Mouse (Mus musculus) olfactory bulb, adult 2 months (tissue): ENCODE results near the gene Olfr815. TPM values are rescaled to one million over a fixed set of nuclear protein-coding genes. Genes with fewer than 3 reads are reported as not detected.
"Not testable (repeated sequence)": the region's sequence is repeated elsewhere in the genome, so short reads cannot be mapped to it uniquely, and the experiment has no call there.

ENCODE experiments used
- H3K27ac ChIP-seq: fragments of 200-500 bp; 2 replicates; pipeline ENCODE4 v1.5.1; 2012; ENCODE audit warnings: low read depth, low read length; ENCODE audit not compliant: insufficient read depth
- H3K4me1 ChIP-seq: fragments of 200-500 bp; 2 replicates; pipeline ENCODE4 v1.6.1; 2012; ENCODE audit warnings: low read length; ENCODE audit not compliant: control insufficient read depth, insufficient read depth
- H3K4me3 ChIP-seq: fragments of 200-500 bp; 2 replicates; pipeline ENCODE4 v1.5.1; 2012; ENCODE audit warnings: mild to moderate bottlenecking, low read depth, low read length, moderate library complexity; ENCODE audit not compliant: insufficient read depth
- CTCF ChIP-seq: fragments of 200-500 bp; IDR thresholded peaks from 2 replicates; pipeline ENCODE4 v1.5.1; 2012; ENCODE audit warnings: low read depth, mild to moderate bottlenecking, low read length, moderate library complexity; ENCODE audit not compliant: insufficient read depth
- POLR2A ChIP-seq: fragments of 200-500 bp; IDR thresholded peaks from 2 replicates; pipeline ENCODE4 v1.6.1; 2012; ENCODE audit warnings: mild to moderate bottlenecking, low read depth, low read length, moderate library complexity; ENCODE audit not compliant: insufficient read depth
- WGBS: fragments of 180-500 bp; shearing (Covaris S2); methylation state at CpG from one replicate; pipeline ENCODE4 v1.1.7; 2018; 5-methylcytosine and 5-hydroxymethylcytosine counted together
- polyA plus RNA-seq: library from polyadenylated mRNA; stranded (reverse); fragments of >200 nt; gene quantifications from 2 replicates; pipeline ENCODE4 v1.2.4, GENCODE M21; 2012; ENCODE audit warnings: low replicate concordance; ENCODE audit not compliant: missing spikeins, insufficient read depth, insufficient read length

The Olfr815 gene
- polyA plus RNA-seq, result not detected in 2 replicates

DNA sequence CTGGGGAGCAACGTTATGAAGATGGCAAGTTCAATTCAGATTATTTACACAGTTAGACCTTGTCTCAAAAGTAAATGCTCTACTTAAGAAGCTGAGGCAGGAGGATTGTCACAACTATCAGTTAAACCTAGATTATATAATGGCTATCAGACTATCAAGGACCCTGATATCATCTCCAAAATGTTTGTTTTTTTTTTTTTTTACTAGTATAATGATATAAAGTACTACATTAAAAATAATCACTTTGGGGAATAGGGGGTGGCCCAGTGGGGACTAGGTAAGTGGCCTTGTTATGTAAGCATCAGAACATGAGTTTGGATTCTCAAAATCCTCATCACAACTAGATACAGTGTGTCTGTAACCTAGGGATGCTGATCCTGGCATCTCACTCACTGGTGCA is at the start of gene Olfr815:
TSS of gene Olfr815 (minus strand) at position 101 of the 400 bp plus-strand sequence.
- H3K4me1 ChIP-seq, H3K4me3 ChIP-seq, H3K27ac ChIP-seq: not testable (repeated sequence)
- WGBS, result 71% methylated on average over 1 of the region's 1 CpGs

DNA sequence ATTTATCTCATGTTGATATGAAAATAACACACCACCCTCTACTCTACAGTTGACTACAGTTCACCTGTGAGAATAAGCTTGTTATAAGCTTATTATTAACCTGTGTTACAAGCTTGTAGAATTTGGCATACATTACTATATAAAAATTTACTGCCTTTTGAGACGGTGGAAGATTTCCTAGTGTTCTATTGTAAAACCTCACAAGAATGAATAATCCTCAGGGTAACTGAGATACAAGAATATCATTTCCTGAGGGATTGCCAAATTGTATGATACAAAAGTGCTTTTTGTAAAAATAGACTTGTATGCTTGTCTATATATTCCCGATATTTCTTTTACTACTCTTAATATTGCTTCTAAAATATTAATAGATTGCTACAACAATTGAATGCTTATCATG is 43.3 kb upstream of the Olfr815 start, which contains the start of gene Olfr818:
TSS of gene Olfr818 (minus strand) at position 101 of the 400 bp plus-strand sequence.
- Histone ChIP-seq H3K4me1 (no peaks in the 10 kb centered on the region), H3K4me3 (no peak within 1 kb of the TSS), H3K27ac (no peak within 1 kb of the TSS)
- no peak for TF ChIP-seq CTCF
- no peak for TF ChIP-seq POLR2A
- 90% methylated on average over 2 of the region's 2 CpGs for WGBS

DNA sequence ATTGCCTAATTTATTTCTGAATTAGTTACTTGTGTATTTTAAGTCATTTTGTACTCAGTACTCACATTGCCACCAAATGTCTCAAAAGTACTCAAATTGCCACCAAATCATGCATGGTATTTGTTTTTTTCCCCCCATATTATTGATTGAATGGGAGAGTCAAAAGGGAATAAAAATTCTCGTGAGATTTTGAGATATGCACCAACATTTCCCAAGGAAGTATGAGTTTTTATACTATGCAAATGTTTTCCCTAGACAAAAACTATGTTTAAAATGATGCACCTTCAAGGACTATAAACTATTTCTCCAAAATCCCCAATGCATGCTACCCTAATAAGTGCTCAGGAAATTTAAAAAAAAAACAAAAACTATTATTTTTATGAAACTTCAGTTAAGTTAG is 9.8 kb upstream of the Olfr815 start, which contains the start of gene Olfr816:
TSS of gene Olfr816 (minus strand) at position 101 of the 400 bp plus-strand sequence.
- TF ChIP-seq POLR2A, result no peak
- TF ChIP-seq CTCF, result no peak
- 63% methylated on average over 1 of the region's 1 CpGs for WGBS
- Histone ChIP-seq H3K4me1 (no peaks in the 10 kb centered on the region), H3K27ac (no peak within 1 kb of the TSS), H3K4me3 (no peak within 1 kb of the TSS)

DNA sequence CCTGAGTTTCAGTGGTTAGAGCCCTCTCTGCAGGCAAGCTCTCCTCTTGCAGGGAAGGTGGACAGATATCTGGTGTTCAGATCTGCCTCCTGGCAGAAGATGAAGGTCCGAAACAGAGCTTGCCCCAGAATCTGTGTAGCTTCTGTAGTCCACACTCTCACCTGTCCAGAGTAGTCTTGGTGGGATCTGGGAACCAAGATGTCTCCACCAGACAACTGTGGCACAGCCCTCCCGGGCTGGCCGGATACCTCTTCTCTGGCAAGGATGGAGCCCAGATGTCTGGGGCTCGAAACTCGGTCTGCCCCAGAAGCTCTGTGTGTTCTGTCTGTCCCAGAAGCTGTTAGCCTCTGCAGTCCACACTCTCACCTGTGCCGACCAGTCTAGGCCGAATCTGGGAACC is 19.7 kb downstream of the Olfr815 start:
- H3K27ac ChIP-seq, result no peak overlapping the region
- TF ChIP-seq POLR2A (no peak), CTCF (no peak)
- WGBS, result 95% methylated on average over 7 of the region's 7 CpGs
- H3K4me3 ChIP-seq, result no peak overlapping the region
- no peaks in the 10 kb centered on the region for H3K4me1 ChIP-seq

DNA sequence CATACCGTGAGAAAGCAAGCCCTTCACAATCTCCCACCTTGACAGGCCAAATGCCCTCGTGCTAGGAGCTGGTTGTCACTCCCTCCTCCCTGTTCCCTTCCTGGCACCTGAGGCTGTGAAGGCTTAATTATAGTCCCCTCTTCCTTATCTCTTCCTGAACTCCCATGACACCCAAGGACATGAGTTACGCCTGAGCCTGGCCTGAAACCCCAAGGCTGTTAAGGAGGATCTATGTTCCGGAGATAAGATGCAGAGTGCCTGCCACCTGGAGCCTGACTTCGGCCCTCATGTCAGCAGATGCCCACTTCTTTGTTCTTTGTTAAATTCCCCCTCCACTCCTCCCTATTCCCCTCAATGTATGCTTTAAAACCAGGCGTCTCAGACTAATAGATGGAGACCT is 20.2 kb downstream of the Olfr815 start:
- 90% methylated on average over 6 of the region's 6 CpGs for WGBS
- not testable (repeated sequence) for H3K27ac ChIP-seq, H3K4me1 ChIP-seq, H3K4me3 ChIP-seq

DNA sequence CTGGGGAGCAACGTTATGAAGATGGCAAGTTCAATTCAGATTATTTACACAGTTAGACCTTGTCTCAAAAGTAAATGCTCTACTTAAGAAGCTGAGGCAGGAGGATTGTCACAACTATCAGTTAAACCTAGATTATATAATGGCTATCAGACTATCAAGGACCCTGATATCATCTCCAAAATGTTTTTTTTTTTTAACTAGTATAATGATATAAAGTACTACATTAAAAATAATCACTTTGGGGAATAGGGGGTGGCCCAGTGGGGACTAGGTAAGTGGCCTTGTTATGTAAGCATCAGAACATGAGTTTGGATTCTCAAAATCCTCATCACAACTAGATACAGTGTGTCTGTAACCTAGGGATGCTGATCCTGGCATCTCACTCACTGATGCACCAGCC is 25.9 kb downstream of the Olfr815 start, which contains the start of gene Olfr814:
TSS of gene Olfr814 (minus strand) at position 101 of the 400 bp plus-strand sequence.
- H3K4me3 ChIP-seq, H3K27ac ChIP-seq, H3K4me1 ChIP-seq: not testable (repeated sequence)
- 50% methylated on average over 1 of the region's 1 CpGs for WGBS

DNA sequence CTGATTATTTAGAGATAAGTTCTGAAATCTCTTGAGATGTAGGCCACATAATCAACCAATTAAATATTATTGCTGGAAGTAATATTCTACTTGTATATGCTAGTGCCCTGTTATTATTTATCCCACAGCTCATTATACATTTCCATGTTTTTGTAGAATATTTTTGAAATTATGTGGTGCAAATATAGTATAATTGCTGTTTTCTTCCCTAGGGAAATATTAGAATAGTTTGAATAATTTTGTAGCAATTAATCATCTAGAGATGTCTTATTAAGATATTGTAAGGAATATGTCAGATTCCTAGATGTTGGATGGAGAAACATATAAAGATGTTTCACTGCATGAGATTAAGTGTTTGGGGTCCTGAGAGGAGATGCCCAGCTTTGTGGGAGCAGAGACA is 50.6 kb downstream of the Olfr815 start, which contains the start of gene Olfr813:
TSS of gene Olfr813 (plus strand) at position 301 of the 400 bp plus-strand sequence.
- Histone ChIP-seq H3K4me1 (no peaks in the 10 kb centered on the region), H3K4me3 (no peak within 1 kb of the TSS), H3K27ac (no peak within 1 kb of the TSS)
- TF ChIP-seq POLR2A, result no peak
- TF ChIP-seq CTCF, result no peak

Other genes with a start within 250 kb of the Olfr815 start
- gene Olfr800, start 248.2 kb downstream of the Olfr815 start, polyA plus RNA-seq, result not detected in 2 replicates
- not detected in 2 replicates for gene Olfr801, start 232.0 kb downstream of the Olfr815 start, polyA plus RNA-seq
- not detected in 2 replicates for gene Olfr802, start 217.7 kb downstream of the Olfr815 start, polyA plus RNA-seq
- not detected in 2 replicates for gene Olfr803, start 211.6 kb downstream of the Olfr815 start, polyA plus RNA-seq
- gene Olfr804, start 202.7 kb downstream of the Olfr815 start, polyA plus RNA-seq, result not detected in 2 replicates
- not detected in 2 replicates for gene Olfr805, start 176.5 kb downstream of the Olfr815 start, polyA plus RNA-seq
- not detected in 2 replicates for gene Olfr806, start 163.9 kb downstream of the Olfr815 start, polyA plus RNA-seq
- not detected in 2 replicates for gene Olfr807, start 148.1 kb downstream of the Olfr815 start, polyA plus RNA-seq
- not detected in 2 replicates for gene Olfr808, start 140.4 kb downstream of the Olfr815 start, polyA plus RNA-seq
- not detected in 2 replicates for gene Olfr809, start 131.2 kb downstream of the Olfr815 start, polyA plus RNA-seq
- gene Olfr810, start 111.0 kb downstream of the Olfr815 start, polyA plus RNA-seq, result not detected in 2 replicates
- not detected in 2 replicates for gene Olfr811, start 101.5 kb downstream of the Olfr815 start, polyA plus RNA-seq
- gene Olfr812, start 59.8 kb downstream of the Olfr815 start, polyA plus RNA-seq, result not detected in 2 replicates
- gene Olfr813, start 50.5 kb downstream of the Olfr815 start, polyA plus RNA-seq, result not detected in 2 replicates
- gene Olfr814, start 26.0 kb downstream of the Olfr815 start, polyA plus RNA-seq, result not detected in 2 replicates
- gene Olfr816, start 9.7 kb upstream of the Olfr815 start, polyA plus RNA-seq, result not detected in 2 replicates
- gene Olfr818, start 43.2 kb upstream of the Olfr815 start, polyA plus RNA-seq, result not detected in 2 replicates
- not detected in 2 replicates for gene Olfr819, start 61.4 kb upstream of the Olfr815 start, polyA plus RNA-seq
- gene Olfr247, start 70.3 kb upstream of the Olfr815 start, polyA plus RNA-seq, result not detected in 2 replicates
- gene Gm10310, start 79.2 kb upstream of the Olfr815 start, polyA plus RNA-seq, result not detected in 2 replicates
- not detected in 2 replicates for gene Olfr820, start 106.8 kb upstream of the Olfr815 start, polyA plus RNA-seq
- gene Olfr821, start 124.5 kb upstream of the Olfr815 start, polyA plus RNA-seq, result not detected in 2 replicates
- not detected in 2 replicates for gene Olfr822, start 165.3 kb upstream of the Olfr815 start, polyA plus RNA-seq
- gene Olfr823, start 209.5 kb upstream of the Olfr815 start, polyA plus RNA-seq, result not detected in 2 replicates
- not detected in 2 replicates for gene Olfr824, start 224.1 kb upstream of the Olfr815 start, polyA plus RNA-seq